Mouse (Mus musculus): ENCODE measurements around the gene Fdxr.

Fdxr gene

DNA sequence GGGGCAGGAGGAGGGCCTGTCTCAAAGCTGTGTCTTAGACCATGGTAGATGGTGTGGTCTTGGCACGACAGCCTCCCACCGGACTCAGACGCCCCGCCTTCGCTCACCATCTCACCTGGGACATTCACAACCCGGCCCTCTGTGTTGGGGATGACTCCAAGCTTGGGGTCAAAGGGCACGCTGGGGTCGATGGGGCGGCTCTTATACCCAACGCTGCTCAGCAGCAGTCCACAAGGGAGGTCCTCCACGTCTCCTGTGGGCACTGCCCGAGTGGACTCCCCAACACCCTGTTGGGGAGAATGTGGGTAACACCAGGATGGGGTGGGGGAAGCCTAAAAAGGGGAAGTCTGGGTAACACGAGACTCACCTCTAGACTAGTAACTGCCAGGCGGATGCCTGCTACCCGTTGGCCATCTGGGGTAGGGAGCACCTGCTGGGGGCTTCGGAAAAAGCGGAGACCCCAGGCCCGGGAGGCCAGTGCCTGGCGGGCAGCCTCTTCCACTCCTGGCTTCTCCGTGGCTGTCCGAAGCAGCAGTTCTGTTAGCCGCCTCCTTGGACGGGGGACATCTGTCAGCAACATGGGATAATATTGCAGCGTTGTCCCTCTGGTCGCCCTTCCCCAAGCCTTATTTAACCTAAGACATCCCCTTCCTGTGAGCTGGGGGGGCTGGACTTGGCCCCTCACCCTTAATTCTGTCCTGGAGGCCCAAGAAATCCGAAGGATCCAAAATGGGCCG is 7.4 kb downstream of the Fdxr start:
- DNase-seq (ENCODE audit: low spot score in 2 of 2) = no peak

DNA sequence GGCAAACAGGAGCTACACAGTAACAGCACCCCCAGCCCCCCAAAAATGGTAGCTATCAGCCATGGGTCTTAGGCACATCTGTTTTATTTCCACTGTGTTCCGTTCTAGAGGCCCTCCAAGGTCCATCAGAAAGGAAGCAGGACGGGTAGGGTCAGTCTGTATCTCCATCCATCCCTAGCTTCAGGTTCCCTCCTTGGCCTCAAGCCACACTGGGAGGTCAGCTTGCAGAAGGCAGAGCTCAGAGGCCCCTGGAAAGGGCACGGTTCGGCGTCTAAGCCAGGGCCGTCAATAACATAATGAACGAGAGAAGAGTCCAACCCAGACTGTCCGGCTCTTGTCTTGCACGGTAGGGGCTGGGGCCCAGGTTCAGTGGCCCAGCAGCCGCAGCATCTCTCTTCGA is 8.9 kb downstream of the Fdxr start:
- DNase-seq (ENCODE audit: low spot score in 2 of 2) = no peak

DNA sequence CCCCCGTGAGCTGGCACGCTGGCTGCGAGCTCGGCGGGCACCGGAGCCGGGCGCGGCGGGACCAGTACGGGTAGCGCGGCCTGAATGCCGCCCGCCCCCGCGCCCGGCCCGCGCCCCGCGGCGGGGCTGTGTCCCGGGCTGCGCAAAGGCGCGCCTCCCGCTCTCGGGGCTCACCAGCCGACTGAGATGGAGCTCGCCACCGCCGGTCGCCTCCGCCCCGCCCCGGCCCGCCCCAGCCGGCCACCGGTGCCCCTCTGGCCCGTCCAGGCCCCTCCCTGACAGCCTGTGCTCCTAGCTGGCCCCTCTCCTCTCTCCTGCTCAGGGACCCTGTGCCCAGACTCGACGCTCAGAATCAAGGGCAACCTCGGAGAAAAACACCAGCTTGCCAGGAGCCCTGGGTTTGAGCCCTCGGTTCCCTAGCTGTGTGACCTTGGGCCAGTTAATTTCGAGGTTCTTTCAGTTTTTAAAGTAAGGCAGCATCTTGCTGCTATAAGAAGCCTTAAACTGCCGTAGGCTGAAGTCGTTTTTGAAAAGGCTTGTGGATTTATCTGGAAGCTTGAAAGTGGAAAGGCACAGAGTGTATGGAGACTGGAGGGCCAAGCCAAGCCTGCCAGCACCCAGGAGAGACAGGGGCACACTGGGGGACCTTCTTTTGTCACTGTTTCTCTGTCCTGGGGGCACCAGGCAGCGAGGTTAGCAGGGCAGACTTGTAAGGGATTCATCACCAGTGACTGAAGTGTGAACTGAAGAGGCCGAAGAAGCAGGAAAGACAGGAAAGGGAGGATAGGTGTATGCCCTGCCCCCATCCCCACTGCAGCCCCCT is 9.6 kb downstream of the Fdxr start, which contains the start of gene Grin2c:
Gene Grin2c, minus strand, starts transcription at position 183 of the 823 bp plus-strand sequence.
- no peak for DNase-seq (ENCODE audit: low spot score in 2 of 2)

DNA sequence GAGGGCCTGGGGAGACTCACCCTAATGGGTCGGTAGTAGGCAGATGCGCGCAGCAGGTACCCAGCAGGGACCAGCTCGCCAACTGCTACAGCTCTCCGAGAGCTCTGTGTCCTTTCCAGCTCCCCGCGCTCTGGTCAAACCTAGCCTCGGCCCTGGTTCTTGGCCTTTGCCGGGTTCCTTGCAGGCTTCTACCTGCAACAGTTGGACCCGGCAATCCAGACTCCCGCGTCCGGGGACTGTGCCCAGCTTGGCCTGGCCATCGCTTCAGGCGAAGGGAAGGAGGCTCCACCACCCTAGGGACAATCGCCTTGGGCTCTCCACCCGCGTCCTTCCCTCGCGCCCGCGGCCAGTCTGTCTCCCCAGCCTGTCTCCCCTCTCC is 10.5 kb downstream of the Fdxr start:
- no peak for DNase-seq (ENCODE audit: low spot score in 2 of 2)

DNA sequence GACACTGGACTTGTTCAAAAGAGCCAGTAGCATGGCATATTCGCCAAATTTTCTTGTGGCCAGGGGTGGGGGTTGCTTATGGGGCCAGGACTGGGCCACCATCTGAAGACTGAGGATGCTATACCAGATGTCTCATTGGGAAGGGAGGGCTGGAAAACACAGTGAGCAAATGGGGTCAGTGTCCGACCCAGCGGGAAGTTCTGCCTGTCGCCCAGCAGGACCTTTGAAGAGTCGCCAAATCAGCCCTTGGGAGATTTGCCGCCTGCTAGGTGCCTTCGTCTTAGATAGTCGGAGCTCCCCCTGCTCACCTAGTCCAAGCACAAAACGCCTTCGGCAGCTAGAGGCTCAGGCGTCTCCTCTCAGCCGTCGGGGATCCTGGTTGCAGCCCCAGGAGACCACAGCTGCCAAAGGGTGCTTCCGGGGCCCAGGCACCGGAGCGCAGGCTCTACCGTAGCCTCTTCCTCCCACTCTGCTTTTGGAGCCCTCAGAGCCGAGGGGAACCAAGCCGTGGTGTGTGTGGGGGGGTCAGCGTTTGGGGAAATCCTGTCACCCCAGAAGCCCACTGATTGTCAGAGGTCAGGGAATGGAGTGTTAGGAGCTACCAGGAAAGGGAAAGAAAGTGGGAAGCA is 11.0 kb downstream of the Fdxr start:
- no peak for DNase-seq (ENCODE audit: low spot score in 2 of 2)

DNA sequence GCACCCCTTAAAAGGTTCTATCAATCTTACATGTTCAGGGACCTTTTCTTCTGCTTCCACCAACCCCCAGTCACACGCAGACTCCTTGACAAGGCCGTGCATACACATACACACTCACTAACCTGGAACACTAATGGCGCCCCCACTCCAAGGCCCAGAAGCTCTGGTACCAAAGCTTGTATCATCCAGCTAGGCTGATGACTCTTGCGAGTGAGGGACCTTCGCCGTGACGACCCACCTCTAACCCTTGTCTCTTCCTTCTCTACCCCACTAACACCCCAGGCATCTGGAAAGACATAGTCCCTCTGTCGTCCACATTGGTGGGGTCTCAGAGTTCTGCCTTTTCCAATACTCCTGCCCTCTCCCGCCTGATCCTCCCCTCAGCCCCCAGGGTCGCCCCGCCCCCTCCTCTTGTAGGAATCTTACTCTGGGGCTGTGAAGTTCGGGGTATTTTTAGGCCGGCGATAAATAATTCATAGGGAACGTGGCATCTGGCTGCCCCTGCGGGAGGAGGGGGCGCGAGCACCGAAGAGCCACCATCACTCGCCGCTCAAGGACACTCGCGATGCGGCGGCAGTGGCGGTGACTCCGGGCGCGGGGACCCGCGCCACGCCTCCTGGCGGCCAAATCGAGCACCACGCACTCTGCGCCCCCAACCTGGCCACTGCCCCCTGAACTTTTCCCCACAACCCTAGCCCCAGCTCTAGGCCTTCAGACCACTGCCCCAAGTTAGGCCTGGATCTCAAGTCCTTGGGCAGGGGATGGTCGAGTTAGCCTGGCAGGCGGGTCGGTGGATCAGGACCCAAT is 11.8 kb downstream of the Fdxr start:
- no peak for DNase-seq (ENCODE audit: low spot score in 2 of 2)

DNA sequence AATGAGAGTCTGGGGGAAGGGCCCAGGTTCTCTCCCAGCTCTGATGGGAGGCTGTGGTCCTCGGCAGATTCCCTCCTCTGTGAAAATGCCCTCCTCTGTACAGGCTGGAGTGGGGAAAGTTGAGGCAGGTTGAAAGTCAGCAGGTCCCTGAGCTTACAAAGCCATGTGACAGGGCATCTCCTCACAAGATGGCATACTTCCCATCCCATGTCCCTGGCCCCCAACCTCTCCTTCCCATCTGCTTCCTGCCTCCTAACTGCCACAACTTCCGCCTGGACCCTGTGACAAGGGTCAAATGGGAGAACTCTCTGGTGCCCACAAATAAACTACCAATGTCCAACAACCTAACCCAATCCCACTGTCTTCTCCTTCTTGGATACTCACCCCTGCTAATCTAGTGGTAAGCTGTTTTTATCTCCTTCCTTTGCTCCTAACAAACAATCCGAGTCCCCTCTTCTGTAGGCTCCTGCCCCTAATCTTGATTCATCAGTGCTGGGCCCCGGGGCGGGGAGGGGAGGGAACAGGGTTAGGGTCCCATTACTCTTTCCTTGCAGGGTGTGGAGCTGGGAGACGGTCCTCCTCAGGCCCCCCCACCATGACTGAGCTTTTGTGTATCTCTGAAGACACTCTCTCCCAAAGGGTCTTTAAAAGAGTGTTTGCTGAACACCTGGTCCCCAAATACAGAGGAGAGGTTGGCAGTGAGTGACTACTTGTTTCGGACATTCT is 12.6 kb downstream of the Fdxr start:
- DNase-seq (ENCODE audit: low spot score in 2 of 2) = no peak

DNA sequence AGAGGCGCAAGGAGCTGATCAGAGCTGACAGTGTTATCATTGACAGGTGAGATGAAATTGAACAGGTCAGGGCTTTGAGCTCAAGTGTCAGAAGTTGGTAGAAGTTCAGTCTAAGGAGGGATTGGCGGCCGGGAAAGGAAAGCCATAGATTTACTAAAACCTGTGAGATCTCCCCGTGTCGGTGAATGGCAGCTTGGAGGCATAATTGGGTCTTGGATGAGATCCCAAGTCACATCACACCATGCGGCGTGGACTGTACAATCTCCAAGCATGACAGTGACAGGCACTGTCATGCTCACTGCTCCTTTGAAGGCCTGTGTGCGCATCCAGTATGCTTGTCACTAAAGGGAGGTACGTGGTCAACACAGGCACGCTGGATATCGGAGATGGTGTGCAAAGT is 13.9 kb downstream of the Fdxr start:
- no peak for DNase-seq (ENCODE audit: low spot score in 2 of 2)

DNA sequence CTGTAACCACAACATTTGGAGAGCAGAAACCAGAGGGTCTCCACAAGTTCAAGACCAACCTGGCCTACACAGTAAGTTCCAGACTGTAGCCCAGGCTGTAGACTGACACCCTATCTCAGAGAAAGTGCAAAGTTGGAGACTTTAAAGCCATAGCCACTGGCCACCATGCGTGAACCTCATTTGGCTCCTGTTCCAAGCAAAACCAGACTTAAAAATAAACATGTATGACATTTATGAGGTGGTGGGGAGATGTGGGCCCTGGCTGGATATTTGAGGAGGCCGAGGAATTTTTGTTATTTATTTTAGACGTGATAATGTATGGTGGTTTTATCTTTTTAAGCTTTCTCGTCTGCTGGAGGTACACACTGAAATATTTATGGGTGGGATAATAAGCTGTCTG is 17.7 kb downstream of the Fdxr start:
- no peak for DNase-seq (ENCODE audit: low spot score in 2 of 2)

DNA sequence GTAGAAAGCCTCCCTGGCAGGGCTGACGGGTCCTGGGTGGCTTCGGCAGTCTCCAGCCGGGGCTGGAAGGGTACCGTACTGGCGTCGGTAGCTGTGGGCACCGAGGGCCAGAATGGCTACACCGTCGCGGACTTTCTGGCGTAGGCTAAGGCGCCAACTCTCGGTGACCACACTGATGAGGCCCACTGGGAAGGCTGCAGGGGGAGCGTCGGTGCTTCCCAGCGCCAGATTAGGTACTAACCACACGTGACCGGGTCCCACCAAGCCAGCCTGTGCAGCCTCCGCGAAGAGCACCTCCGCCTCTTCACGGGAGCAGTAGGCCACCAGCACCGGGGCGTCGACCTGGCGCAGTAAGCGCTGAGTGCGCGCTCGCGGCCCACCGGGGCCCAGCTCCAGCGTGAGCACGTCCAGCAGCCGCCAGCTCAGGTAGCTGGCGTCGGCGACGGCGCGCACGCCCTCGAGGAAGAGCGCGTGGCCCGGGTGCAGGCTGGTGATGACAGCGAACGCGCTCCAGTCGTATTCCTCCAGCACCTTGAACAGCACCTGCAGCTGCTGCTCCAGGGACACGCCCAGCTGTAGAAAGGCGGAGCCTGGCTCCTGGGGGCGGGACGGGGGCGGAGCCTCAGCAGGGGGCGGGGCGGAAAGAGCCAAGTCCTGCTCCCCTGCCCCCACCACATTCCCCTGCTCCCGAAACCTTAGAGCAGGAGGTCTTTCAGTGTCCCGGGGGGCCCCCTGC is 18.9 kb downstream of the Fdxr start:
- no peak for DNase-seq (ENCODE audit: low spot score in 2 of 2)

DNA sequence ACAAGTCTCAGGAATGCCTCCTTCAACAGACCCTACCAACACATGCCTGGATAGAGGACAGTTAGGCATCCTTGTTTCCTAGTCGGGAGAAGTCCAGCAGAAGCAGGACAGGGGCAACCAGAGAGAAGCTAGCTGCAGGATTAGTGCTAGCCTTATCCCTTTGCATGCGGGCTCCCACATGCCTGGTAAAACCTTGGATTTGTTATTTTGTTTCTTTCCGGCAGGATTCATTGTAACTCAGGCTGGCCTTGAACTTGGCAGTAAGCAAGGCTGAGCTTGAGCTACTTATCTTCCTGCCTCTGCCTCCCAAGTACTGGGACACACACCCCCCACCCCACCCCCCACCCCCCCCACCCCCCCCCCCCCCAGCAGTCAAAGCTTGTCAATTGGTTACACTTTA is 25.6 kb downstream of the Fdxr start:
- no peak for DNase-seq (ENCODE audit: low spot score in 2 of 2)

DNA sequence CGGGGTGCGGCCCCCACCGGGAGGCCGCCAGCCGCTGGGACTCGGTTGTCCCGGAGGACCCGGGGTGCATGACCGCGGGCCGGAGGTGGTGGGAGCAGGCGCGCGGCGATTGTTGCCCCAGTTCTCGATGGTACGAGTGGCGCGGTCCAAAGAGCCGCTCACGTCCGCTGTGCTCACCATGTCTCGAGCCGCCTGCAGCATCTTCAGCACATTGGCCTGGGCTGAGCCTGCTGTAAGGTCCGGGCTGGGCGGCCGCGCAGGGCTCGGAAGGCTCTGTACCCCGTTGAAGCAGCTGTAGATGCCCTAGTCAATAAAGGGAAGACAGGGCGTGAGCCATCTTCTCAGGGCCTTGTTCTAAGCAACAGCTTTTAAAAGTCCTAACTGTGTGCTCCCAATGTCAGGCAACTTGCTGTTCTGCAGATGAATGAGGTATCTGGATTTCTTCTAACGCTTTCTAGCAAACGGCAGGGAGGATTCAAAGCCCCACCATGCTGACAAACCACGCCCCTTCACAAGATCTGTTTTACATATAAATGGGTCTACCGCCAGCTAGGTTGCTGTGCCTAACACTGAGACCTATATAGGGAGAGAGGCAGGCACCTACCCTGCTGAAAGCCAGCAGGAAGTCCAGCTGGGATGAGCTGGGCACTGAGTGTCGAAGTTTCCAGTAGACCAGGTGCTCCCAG is 26.3 kb downstream of the Fdxr start:
- no peak for DNase-seq (ENCODE audit: low spot score in 2 of 2)

DNA sequence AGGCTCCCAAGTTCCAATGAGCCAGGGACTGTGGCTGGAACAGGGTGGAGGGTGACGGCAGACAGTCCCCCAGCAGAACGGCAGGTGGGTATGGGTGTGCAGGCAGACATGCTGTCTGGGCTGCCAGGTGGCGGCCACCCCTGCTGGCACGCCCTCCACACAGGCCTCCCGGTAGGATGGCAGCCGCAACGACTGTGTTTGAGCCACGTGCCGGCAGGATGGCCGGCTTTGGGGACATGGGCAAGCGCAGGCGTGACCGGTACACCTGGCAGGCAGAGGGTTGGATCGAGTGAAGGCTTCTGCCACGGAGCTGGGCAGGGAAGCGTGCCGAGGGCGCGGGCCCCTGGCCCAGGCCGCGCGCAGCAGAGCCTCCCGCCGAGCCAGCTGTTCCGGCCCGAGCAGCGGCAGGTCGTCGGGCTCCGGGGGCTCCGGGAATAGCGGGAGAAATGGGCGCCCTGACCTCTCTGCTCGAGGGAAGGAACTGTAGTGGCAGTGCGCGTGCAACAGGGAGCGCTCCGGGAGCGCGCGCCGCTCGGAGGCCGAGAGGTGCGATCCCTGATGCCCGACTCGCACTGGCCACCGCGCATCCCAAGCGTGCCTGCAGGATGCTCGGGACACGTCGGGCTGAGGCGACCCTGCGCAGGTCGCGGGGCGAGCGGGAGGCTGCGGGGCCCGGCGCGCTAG is 27.0 kb downstream of the Fdxr start:
- DNase-seq (ENCODE audit: low spot score in 2 of 2) = no peak

DNA sequence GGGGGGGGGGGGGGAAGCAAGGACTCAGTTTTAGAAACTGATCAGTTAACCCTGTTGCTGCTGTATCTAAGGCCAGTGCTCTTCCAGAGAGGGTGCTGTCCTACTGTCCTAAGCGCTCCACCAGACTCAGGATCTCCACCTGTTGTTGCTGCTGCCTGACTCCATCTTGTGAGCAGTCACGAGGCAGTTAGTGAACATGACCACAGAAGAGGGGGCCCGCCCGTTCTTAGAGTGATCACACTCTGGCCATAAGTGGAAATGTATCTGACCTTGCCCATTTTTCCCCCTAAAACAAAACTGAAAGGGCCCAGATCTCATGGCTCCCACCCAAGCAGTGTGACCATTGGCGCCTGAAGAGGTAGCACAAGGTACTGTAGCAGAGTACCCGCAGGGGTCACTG is 28.9 kb downstream of the Fdxr start:
- DNase-seq (ENCODE audit: low spot score in 2 of 2) = no peak

DNA sequence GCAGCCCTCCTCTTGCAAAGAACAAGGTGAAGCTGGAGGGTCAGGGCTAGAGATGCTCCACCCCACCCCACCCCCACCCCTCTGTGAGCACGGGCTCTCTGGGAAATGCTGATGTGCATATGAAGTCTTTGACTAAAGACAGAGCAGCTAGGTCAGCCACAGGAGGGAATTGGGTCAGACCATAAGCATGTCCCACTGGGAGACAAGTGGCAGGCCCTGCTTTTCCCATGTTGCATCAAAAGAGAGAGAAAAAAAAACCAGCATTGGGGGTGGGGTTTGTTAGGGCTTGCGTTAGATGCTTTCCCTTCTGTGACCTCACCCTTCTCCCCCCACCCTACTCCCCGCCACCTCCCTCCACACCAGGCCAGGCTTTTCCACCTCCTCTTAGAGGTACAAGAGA is 29.6 kb downstream of the Fdxr start:
- DNase-seq (ENCODE audit: low spot score in 2 of 2) = no peak

DNA sequence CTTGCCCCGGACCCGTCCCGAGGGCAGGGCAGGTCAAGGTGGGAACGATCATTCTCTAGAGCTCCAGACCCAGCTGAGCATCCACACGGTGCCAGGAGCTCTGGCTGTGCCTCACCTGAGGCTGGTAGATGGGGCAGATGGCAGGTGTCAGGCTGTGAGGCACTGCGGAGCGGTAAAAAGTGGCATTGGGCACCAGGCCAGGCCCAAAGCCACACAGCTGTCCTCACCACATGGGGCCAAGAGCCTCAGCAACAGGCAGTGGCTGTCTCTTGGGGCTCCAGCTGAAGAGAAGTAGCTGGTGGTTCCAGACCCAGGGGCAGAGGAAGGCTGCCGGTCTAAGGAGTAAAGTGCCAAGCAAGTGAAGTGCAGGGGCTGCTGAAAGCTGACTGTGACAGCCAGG is 30.5 kb downstream of the Fdxr start:
- no peak for DNase-seq (ENCODE audit: low spot score in 2 of 2)

DNA sequence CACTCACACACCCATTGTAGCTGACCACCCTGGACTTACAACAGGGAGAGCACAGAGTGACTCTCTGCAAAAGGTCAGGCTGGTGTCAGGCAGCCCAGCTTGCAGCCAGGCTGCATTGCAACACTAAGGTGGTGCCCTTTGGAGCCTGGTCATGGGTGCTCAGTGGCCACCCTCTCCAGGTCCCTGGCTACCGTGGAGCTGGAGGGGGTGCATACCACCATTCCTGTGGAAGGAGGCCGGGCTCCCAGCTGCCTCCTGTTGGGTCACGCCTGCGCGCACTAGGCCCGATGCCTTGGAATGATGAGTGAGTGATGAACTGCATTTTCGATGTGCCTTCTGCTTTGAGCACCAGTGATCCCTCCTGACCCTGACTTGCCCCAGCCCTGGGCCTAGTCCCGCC is 32.0 kb downstream of the Fdxr start:
- no peak for DNase-seq (ENCODE audit: low spot score in 2 of 2)

DNA sequence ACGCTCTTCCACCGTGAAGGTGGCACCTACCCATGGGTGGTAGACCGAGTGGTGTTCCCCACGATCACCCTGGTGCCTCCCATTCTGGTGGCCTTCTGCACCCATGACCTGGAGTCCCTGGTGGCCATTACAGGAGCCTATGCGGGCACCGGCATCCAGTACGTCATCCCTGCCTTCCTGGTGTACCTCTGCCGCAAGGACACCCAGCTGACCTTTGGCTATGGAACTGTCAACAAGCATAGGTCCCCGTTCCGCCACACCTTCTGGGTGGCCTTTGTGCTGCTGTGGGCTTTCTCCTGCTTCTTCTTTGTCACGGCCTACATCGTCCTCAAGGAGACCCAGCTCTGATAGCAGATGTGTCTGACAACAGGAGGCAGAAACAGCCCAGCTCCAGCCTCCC is 33.1 kb downstream of the Fdxr start:
- DNase-seq (ENCODE audit: low spot score in 2 of 2) = no peak

DNA sequence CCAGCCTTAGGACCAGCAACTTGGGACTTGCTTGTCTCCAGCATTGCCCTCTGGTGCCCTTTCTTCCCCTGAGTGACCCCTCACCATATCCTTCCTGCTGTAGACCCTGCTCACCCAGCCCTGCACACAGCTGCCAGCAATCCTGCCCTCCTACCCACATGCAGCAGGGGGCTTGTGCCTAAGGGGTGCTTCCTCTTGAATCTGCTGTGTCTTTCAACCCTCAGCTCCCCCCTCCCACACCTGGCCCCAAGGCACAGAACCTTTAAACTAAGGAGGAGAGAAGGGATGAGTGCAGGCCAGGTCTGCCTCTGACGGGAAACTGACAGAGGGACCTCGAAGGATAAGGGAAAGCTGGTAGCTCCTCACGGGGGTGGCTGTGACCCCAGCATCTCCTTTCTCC is 34.1 kb downstream of the Fdxr start:
- DNase-seq (ENCODE audit: low spot score in 2 of 2) = no peak

DNA sequence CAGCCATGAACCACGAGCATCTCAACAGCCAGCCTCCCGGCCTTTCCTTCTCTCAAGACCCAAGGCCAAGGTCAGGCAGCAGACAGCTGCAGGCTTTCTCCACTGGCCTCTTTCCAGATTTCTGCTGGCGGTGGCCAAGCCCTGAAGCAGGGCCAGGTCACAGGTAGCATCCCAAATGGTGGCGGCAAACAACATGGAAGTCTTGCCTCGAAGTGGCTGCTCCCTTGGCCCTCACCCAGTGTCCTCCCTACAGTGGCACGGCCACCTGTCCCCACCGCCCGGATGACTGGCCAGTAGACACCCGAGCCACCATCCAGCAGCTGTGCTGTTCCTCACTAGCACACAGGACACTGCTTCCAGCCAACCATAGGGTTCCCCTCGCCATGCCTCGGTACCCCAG is 35.4 kb downstream of the Fdxr start:
- DNase-seq (ENCODE audit: low spot score in 2 of 2) = no peak
